Mouse (Mus musculus): Measurements from ENCODE around the gene Nkx1-2. TPM values are rescaled to one million over a fixed set of nuclear protein-coding genes. Genes with fewer than 3 reads are reported as not detected.

Gene Nkx1-2
- 0.62 and 0.80 TPM in 2 replicates for polyA plus RNA-seq (2015; fragmentation: Nextera tagmentation; extraction: Ambion mirVana)

- Histone ChIP-seq H3K4me2 (peak within 1 kb of the TSS; percentile 67), H3K4me3 (peak within 1 kb of the TSS; percentile 39), H3K4me1 (replicated peaks) (peaks cover 43% of the 10 kb centered on the region), H3K27ac (no peak within 1 kb of the TSS), H3K9ac (peak within 1 kb of the TSS; percentile 43; the same call in 1 of the 2 replicates), H3K27me3 (peaks cover 87% of the 10 kb centered on the region), H3K9me3 (no peaks in the 10 kb centered on the region), H3K36me3 (no peaks in the 10 kb centered on the region)
- no peak; the same call in 1 of the 2 replicates for ATAC-seq (ENCODE audit: low FRiP score)
- WGBS: under 1% methylated on average over 43 of the region's 52 CpGs
Measured at GRCm38 (mm10) chr7:132599071-132599975, at the start of gene Nkx1-2. Nkx1-2 (minus strand) TSS chr7:132599637.

- no peak overlapping the region for H3K9ac ChIP-seq
- no peaks in the 10 kb centered on the region for H3K36me3 ChIP-seq
- no peak for ATAC-seq (ENCODE audit: low FRiP score)
- H3K4me1 ChIP-seq (replicated peaks): peaks cover 13% of the 10 kb centered on the region
- no peak overlapping the region for H3K4me3 ChIP-seq
- H3K27me3 ChIP-seq: 0 out of 2 replicates have a peak, but pooled peaks cover 10% of the 10 kb centered on the region
- H3K9me3 ChIP-seq: no peaks in the 10 kb centered on the region
- no peak overlapping the region for H3K4me2 ChIP-seq
- 95% methylated on average over 1 of the region's 1 CpGs for WGBS
- no peak overlapping the region for H3K27ac ChIP-seq
Measured at GRCm38 (mm10) chr7:132646514-132646913, 47.1 kb upstream of the Nkx1-2 start.

- no peak overlapping the region for H3K27ac ChIP-seq
- no peak overlapping the region for H3K9ac ChIP-seq
- H3K4me1 ChIP-seq (replicated peaks): peaks cover 21% of the 10 kb centered on the region
- 0 out of 2 replicates have a peak, but pooled peaks cover 12% of the 10 kb centered on the region for H3K27me3 ChIP-seq
- H3K4me2 ChIP-seq: no peak overlapping the region
- no peak overlapping the region for H3K4me3 ChIP-seq
- H3K9me3 ChIP-seq: no peaks in the 10 kb centered on the region
- H3K36me3 ChIP-seq: no peaks in the 10 kb centered on the region
- no peak for ATAC-seq (ENCODE audit: low FRiP score)
- WGBS: 87% methylated on average over 11 of the region's 11 CpGs
Measured at GRCm38 (mm10) chr7:132644605-132645279, 45.3 kb upstream of the Nkx1-2 start.

- 74% methylated on average over 1 of the region's 1 CpGs for WGBS
Measured at GRCm38 (mm10) chr7:132641606-132642005, 42.2 kb upstream of the Nkx1-2 start.

GRCm38 (mm10) chr7:132640946-132641345 lies 41.5 kb upstream of the Nkx1-2 start:
- no peak overlapping the region for H3K4me3 ChIP-seq
- no peak overlapping the region for H3K4me2 ChIP-seq
- 23% methylated on average over 9 of the region's 9 CpGs for WGBS
- ATAC-seq (ENCODE audit: low FRiP score): no peak
- H3K27ac ChIP-seq: no peak overlapping the region
- H3K27me3 ChIP-seq: 0 out of 2 replicates have a peak, but pooled peaks cover 14% of the 10 kb centered on the region
- no peaks in the 10 kb centered on the region for H3K9me3 ChIP-seq
- H3K9ac ChIP-seq: 0 out of 2 replicates have a peak overlapping the region, but pooled peaks have one; percentile 39
- peaks cover 33% of the 10 kb centered on the region for H3K4me1 ChIP-seq (replicated peaks)
- H3K36me3 ChIP-seq: no peaks in the 10 kb centered on the region

More at GRCm38 (mm10) chr7:132641606-132642005, 42.2 kb upstream of the Nkx1-2 start:
- Histone ChIP-seq H3K9me3 (no peaks in the 10 kb centered on the region), H3K4me2 (no peak overlapping the region), H3K27me3 (0 out of 2 replicates have a peak, but pooled peaks cover 14% of the 10 kb centered on the region), H3K9ac (0 out of 2 replicates have a peak overlapping the region, but pooled peaks have one; percentile 39), H3K27ac (no peak overlapping the region), H3K4me1 (replicated peaks) (peaks cover 33% of the 10 kb centered on the region), H3K4me3 (no peak overlapping the region), H3K36me3 (no peaks in the 10 kb centered on the region)
- ATAC-seq (ENCODE audit: low FRiP score): no peak

- Histone ChIP-seq H3K9me3 (no peaks in the 10 kb centered on the region), H3K4me2 (no peak overlapping the region), H3K9ac (no peak overlapping the region), H3K4me1 (replicated peaks) (peaks cover 33% of the 10 kb centered on the region), H3K36me3 (no peaks in the 10 kb centered on the region), H3K27ac (no peak overlapping the region), H3K27me3 (0 out of 2 replicates have a peak, but pooled peaks cover 15% of the 10 kb centered on the region), H3K4me3 (no peak overlapping the region)
- whole genome bisulfite sequencing: 64% methylated on average over 12 of the region's 12 CpGs
- ATAC-seq (ENCODE audit: low FRiP score): 0 out of 2 replicates have a peak, but pooled peaks have one; percentile 68
Measured at GRCm38 (mm10) chr7:132638446-132639087, 39.1 kb upstream of the Nkx1-2 start.

GRCm38 (mm10) chr7:132637292-132637691 lies 37.9 kb upstream of the Nkx1-2 start:
- H3K9me3 ChIP-seq: no peaks in the 10 kb centered on the region
- H3K4me2 ChIP-seq: no peak overlapping the region
- ATAC-seq (ENCODE audit: low FRiP score): no peak
- H3K27me3 ChIP-seq: 0 out of 2 replicates have a peak, but pooled peaks cover 12% of the 10 kb centered on the region
- H3K4me3 ChIP-seq: no peak overlapping the region
- no peaks in the 10 kb centered on the region for H3K36me3 ChIP-seq
- H3K4me1 ChIP-seq (replicated peaks): peaks cover 33% of the 10 kb centered on the region
- no peak overlapping the region for H3K27ac ChIP-seq
- H3K9ac ChIP-seq: no peak overlapping the region
- 21% methylated on average over 12 of the region's 12 CpGs for whole genome bisulfite sequencing

GRCm38 (mm10) chr7:132631313-132631712 lies 31.9 kb upstream of the Nkx1-2 start:
- WGBS: 68% methylated on average over 11 of the region's 11 CpGs
- Histone ChIP-seq H3K4me3 (no peak overlapping the region), H3K27me3 (0 out of 2 replicates have a peak, but pooled peaks cover 14% of the 10 kb centered on the region), H3K4me1 (replicated peaks) (0 out of 2 replicates have a peak, but pooled peaks cover 4% of the 10 kb centered on the region), H3K9me3 (no peaks in the 10 kb centered on the region), H3K36me3 (no peaks in the 10 kb centered on the region), H3K4me2 (no peak overlapping the region), H3K27ac (no peak overlapping the region), H3K9ac (no peak overlapping the region)
- ATAC-seq (ENCODE audit: low FRiP score): no peak; the same call in 1 of the 2 replicates

- H3K9ac ChIP-seq: no peak overlapping the region
- 0 out of 2 replicates have a peak, but pooled peaks cover 5% of the 10 kb centered on the region for H3K27me3 ChIP-seq
- no peak overlapping the region for H3K27ac ChIP-seq
- no peaks in the 10 kb centered on the region for H3K9me3 ChIP-seq
- 0 out of 2 replicates have a peak, but pooled peaks cover 4% of the 10 kb centered on the region for H3K4me1 ChIP-seq (replicated peaks)
- ATAC-seq (ENCODE audit: low FRiP score): no peak
- H3K4me3 ChIP-seq: no peak overlapping the region
- H3K4me2 ChIP-seq: no peak overlapping the region
- 90% methylated on average over 3 of the region's 3 CpGs for WGBS
- H3K36me3 ChIP-seq: no peaks in the 10 kb centered on the region
Measured at GRCm38 (mm10) chr7:132627448-132627847, 28.0 kb upstream of the Nkx1-2 start.

- Histone ChIP-seq H3K36me3 (no peaks in the 10 kb centered on the region), H3K27ac (no peak overlapping the region), H3K27me3 (0 out of 2 replicates have a peak, but pooled peaks cover 5% of the 10 kb centered on the region), H3K9ac (no peak overlapping the region), H3K4me2 (no peak overlapping the region), H3K4me1 (replicated peaks) (0 out of 2 replicates have a peak, but pooled peaks cover 4% of the 10 kb centered on the region), H3K4me3 (no peak overlapping the region), H3K9me3 (no peaks in the 10 kb centered on the region)
- WGBS: 44% methylated on average over 4 of the region's 4 CpGs
- ATAC-seq (ENCODE audit: low FRiP score): no peak
Measured at GRCm38 (mm10) chr7:132626174-132626573, 26.7 kb upstream of the Nkx1-2 start.

- H3K9me3 ChIP-seq: no peaks in the 10 kb centered on the region
- H3K4me2 ChIP-seq: no peak overlapping the region
- WGBS: 84% methylated on average over 10 of the region's 10 CpGs
- H3K27ac ChIP-seq: no peak overlapping the region
- ATAC-seq (ENCODE audit: low FRiP score): no peak
- H3K27me3 ChIP-seq: 0 out of 2 replicates have a peak, but pooled peaks cover 5% of the 10 kb centered on the region
- H3K9ac ChIP-seq: no peak overlapping the region
- H3K4me3 ChIP-seq: no peak overlapping the region
- H3K4me1 ChIP-seq (replicated peaks): no peaks in the 10 kb centered on the region
- H3K36me3 ChIP-seq: no peaks in the 10 kb centered on the region
Measured at GRCm38 (mm10) chr7:132624161-132624560, 24.7 kb upstream of the Nkx1-2 start.

Data from hindbrain, embryonic 13.5 days (tissue).